Mouse (Mus musculus): ENCODE data around the gene Rpl36-ps4.

Gene Rpl36-ps4
- long read RNA-seq, experiment 1 = 0 reads
- long read RNA-seq, experiment 2 = 0 reads

DNA sequence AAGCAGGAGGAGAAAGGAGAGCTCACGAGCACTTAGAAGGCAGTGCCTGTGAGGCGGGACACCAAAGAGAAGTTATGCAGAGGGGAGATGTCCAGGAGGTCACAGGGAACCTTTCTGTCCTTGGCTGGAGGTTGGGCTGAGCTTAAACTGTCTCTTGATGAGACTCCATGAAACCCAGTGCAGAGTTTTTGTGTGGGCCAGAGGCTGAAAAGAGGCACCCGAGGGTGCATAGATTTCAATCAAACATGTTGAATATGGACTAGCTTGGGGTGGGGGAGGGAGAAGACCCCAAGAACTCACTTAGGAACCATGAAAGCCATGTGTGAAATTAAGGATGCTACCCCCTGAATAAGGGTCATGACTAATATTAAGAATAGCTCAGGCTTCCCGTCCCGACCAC, at the start of gene Rpl36-ps4:
TSS of gene Rpl36-ps4 (plus strand) at position 301 of the 400 bp plus-strand sequence.
- intact Hi-C loops (cut with DNase I) = no loop called here

DNA sequence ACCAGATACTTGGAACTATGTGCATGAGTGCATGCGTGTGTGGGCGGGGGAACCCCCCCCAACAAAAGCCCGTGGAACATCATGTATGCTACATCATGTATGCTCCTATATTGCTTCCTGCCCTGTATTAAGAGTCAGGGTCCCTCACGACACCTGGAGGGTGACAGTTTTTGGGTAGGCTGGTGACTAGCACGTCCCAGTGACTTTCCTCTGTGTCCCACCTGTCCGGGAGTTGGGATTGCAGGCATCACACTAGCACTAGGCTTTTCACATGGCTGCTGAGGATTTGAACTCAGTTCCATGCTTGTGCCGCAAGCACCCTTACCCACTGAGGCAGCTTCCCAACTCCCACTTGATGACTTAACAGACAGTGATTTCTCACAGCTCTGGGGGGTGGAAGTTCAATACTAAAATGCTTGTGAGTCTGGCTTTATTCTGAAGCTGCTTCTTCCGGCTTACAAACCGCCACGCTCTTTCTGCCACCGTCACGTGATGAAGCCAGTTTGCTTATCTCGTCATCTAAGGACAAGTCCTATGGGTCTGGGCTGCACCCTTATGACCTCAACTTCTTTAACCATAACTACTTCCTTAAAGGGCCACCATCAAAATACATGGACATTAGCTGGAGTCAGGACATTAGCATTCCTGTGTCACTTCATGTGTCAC, 49.2 kb upstream of the Rpl36-ps4 start:
- intact Hi-C loops (cut with DNase I) = no loop called here

DNA sequence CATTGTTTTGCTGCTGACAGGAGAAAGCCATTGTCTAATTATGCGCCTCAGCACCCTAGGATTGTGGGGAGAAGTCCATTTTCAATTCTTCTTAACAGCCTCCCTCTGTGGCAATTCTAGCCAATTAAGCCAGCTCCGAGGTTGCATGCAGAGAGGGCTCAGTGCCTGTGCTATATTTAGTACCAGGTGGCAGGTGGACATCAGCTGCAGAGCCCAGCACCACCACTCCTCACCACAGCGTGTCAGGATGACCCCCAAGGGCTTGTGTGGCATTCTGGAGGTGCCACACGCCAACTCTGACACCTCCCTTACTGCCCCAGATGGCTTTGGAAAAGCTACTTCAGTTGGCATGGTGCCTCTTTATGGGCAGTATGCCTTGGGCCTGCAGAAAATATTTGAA, 48.5 kb upstream of the Rpl36-ps4 start:
- intact Hi-C loops (cut with DNase I) = no loop called here

DNA sequence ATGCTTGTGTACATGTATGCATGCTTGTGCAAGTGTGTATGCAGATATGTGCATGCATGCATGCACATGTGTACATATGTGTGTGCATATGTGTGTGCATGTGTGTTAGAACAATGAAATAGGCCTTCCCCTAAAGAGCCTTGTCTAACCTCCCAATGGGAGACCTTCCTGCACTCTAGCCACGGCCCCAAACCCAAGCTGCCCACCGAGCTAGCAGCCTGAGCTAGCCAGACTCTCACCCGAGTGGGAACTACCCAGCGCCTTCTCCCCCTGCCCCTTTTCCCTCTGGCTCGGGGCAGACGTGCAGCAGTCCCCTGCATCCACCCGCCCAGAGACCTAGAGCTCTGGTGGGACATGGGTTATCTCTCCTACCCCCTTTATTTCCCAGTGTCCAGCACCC, 47.3 kb upstream of the Rpl36-ps4 start:
- intact Hi-C loops (cut with DNase I) = no loop called here

DNA sequence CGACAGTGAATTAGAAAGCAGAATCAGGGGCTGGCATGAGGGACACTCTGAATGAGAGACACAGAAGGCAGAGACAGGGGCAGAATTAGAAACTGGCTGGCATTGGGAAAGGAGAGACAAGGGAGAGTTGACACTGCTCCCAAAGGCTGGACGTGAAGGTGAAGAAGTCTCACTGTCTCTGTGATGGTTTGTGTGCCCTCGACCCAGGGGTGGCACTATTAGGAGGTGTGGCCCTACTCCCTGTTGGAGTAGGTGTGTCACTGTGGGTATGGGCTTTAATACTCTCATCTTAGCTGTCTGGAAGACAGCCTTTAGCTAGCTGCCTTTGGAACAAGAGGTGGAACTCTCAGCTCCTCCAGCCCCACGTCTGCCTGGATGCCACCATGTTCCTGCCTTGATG, 46.8 kb upstream of the Rpl36-ps4 start:
- intact Hi-C loops (cut with DNase I) = no loop called here

DNA sequence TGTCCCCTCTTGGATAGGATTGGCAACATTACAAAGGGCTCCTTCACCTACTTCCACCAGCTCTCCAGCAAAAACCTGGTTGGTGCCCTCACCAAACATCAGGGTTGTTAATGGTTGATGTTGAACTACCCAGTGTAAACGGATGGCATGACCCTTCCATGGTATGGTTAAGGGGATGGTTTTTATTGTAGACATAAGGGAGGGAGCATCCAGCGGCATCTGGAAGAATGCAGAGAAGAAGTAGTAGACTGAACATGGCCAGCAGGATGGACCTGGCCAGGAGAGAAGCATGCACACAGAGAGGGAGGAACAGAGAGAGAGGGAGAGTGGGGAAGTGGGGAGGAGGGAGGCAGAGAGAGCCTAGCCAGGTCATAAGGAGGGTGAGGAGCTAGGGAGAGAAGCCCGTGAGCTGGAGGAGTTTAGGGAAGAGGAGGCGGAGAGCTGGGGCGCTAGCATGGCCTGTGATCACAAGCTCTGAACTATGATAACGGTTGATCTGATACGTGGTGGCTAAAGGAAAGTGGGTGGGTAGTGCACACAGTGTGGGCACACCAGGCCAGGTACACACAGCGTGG, 45.3 kb upstream of the Rpl36-ps4 start:
- intact Hi-C loops (cut with DNase I) = no loop called here

DNA sequence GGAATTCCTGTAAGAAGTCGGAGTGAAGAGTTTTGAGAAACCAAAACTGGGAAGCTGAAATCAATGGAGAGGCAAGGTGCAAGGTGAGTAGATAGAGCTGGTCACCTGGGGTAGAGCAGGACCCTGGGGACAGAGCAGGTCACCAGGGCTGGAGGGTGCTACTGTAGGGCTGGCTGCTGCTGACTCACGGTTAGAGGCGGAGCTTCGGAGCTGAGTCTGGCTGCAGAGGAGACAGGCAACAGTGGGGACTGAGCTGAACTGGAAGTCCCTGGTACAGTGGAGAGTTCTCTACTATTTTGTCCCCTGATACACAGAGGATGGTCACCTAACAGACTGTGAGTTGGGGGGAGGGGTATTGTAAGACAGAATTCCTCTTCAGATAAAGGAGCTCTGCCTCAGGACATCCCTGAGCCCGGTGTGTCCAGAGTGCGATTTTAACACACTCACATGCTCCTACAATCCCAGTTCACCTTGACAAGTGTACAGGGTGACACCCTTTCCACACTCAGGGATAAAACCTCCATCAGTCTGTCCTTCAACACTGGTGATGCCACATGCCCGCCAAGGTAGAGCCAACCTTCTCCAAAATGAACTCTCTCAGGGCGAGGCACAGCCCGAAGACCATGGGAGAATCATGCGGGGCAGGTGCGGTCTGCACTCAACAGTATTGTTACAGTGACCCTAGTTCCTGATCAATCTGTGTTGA, 44.3 kb upstream of the Rpl36-ps4 start:
- intact Hi-C loops (cut with DNase I) = no loop called here

DNA sequence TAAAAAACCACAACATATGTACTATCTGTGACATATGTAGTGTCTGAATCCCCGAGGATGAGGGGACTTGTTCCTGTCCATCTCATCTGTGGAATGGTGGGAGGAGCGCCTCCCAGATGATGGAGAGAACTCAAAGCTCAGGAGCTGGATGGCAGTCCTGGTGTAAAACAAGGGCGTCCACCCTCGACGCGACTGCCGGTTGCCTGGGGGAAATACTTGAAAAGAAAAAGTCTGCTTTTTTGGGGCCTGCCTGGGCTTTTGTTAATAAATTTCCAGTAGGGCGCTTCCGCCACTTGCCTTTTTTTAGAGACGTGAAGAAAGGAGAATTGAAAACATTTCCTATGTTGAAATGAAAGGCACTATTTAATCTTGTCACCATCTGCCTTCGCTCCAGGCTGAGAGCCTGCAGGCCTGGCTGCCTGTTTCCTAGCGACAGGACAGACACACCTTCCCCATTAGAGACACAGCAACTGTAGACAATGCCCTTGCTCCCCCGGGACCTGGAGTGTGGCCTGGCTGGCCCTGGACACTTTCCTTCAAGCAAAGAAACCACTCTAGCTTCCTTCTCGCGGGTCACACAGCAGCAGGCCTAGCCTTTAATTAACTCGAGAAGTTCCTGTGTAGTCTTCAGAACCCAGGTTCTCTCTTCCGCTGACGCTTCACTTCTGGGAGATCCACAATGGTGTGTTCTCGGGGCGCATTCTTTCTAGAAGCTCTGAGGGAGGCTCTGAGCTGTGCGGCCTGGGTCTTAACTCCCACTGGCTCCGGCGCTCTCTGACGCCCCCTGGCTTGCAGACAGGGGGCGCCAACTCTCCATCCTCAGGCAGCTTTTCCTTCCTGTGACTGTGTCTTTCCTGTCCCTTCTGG, 43.3 kb upstream of the Rpl36-ps4 start:
- intact Hi-C loops (cut with DNase I) = no loop called here

DNA sequence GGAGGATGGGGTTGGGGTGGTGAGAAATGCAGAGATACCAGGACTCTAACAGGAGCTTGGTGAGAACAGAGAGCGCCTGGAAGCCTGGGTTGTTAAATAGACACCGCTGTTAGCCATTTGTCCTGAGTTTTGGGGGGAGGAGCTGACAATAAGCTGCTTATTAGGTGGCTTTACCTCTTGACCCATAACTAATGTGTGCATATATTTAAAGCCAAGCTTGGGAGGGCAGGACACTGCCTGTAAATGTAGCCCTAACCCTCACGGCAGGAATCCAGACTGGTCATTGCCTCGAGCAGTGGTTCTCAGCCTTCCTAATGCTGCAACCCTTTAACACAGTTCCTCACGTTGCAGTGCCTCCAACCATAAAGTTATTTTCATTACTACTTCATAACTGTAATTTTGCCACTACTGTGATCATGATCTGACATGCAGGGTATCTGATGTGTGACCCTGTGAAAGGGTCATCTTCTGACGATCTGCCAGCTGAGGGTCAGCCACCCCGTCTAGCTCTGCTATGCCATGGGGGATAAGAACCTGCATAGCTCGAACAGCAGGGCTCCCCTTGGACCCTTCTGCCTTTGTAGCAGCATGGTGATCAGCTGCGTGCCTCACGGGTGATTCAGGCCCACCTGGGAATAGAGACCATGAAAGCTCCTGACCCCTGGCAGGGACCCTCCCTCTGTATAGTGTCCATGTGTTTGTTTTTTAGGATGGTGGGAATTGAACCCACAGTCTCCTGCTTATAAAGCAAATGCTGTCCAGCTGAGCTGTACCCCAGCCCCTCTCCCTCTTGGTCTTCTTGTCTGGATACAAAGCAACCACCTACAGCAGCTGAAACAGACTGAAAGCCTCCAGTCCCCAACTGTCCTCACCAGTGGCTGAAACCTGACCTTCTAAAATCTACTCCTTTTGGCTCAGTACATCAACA, 42.0 kb upstream of the Rpl36-ps4 start:
- intact Hi-C loops (cut with DNase I) = no loop called here

DNA sequence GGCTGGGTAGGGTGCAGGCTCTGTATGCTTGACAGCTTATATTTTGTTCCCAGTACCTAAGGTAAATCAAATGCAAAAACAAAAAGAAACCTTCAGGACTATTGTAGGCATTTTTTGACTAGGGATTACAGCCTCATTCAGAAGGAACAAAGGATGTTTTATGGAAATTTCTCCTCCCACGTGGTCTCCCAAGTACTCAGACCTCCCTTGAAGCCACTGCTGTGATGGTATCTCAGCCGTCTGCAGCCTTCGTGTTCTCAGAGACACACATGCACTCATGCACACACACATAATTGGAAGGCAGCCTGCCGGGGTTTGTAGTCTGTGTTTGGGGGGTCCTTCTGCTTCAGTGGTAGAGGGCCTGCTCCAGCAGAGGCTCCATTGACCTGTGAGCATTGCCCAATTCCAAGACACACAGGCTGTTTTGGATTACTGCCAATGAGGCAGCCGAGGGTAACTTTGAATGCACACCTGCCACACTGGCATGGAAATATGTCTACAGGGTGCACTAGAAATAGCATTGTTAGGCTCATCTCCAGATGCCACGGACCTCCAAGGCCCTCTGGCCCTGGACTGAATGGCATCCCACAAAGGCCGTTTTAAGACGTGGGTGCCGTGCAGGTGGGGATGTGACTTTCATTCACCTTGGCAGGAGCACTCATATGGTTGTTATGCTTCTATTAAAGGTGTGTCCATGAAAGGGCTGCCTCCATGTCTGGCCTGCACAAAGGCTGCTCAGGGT, 41.1 kb upstream of the Rpl36-ps4 start:
- intact Hi-C loops (cut with DNase I) = no loop called here

DNA sequence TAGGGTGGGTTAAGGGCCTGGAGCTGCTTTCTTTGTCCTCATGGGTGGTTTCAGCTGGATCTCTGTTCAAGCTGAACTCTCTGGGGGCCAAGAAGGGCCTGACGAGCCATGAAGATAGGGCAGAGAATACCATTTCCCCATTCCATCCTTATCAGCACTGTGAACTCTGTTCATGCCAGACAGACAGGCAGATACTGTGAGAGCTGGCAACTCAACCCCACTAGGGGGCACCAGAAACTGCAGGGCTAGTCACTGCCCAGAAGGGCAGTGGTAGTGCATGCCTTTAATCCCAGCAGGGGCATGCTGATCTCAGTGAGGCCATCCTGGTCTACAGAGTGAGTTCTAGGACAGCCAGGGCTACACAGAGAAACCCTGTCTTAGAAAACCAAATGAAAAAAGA, 38.2 kb upstream of the Rpl36-ps4 start:
- intact Hi-C loops (cut with DNase I) = no loop called here

DNA sequence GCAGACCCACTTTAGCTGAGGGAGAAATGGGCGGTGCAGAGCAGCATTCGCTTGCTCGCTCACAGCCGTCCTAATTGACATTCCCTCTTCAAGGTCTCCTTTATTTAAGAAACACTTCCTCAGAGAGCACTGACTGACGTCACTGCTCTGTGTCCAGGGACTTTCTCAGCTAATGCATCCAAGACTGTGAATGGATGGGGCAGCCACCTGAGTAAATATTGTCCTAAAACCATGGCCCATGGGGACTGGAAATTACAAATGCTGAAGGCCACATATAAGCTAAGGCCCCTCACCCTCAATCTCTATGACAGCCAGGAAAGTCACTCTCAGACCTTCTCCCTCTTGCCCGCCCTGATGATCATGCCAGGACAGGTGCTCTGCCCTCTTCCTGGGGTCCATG, 23.6 kb upstream of the Rpl36-ps4 start:
- intact Hi-C loops (cut with DNase I) = no loop called here

DNA sequence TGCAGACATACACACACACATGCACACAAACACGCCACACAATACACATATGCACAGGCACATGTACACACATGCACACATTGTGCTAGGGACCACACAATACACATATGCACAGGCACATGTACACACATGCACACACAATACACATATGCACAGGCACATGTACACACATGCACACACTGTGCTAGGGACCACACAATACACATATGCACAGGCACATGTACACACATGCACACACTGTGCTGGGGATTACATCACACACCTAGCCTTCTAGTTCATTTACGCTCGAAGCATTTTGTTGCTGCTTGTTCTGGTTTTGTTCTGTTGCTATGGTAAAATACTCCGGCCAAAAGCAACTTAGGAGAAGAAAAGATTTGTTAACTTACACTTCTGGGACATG, 20.1 kb upstream of the Rpl36-ps4 start:
- intact Hi-C loops (cut with DNase I) = no loop called here

DNA sequence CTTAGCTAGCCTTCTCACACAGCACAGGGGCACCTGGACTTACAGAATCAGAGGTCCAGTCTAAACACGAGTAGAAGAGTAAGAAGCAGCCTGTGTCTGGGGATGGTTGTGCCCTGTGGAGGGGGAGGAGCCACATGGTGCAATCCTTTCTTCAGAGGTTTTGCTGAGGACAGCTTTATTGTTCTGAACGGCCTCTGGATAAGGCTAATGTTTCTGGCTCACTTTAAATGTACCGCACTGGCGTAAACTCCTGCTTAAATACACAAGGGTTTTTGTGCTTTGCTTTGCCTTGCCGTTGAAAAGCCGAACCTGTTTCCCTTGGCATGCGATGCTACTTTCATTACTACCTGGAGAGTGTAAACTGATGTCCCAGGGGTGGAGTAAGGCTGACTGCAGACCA, 19.6 kb upstream of the Rpl36-ps4 start:
- intact Hi-C loops (cut with DNase I) = no loop called here

DNA sequence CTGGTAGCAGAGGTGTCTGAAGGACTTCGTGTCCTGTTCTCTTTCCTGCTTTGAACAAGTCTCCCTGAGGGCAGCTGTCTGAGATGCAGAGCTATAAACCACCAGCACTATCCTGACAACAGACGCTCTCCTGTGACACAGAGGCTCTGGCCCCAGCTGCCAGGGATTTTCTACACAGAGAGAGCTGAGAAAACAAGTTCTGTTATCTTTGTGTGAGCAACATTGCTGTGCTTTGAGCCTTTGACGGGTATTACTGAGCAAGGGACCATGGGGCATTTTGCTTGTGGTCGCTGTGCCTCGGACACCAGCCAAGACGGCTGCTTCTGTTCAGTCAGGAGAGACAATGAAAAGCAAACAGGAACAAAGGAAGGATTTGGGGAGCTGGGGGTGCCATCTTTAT, 17.6 kb upstream of the Rpl36-ps4 start:
- intact Hi-C loops (cut with DNase I) = no loop called here

DNA sequence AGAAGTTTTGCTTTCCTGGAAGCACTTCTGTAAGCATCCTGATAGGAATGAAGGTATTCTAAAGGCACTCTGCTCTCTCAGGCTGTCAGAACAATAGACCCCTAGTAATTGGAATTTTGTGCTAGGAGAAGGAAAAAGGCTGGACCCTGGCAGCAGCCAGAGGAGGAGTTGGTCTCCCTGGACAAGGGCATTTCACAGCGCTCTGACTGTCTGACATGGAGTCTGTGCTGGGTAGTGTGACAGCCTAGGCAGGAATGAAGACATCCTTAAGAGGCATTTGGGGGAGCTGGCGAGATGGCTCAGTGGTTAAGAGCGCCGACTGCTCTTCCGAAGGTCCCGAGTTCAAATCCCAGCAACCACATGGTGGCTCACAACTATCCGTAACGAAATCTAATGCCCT, 17.1 kb upstream of the Rpl36-ps4 start:
- intact Hi-C loops (cut with DNase I) = no loop called here

DNA sequence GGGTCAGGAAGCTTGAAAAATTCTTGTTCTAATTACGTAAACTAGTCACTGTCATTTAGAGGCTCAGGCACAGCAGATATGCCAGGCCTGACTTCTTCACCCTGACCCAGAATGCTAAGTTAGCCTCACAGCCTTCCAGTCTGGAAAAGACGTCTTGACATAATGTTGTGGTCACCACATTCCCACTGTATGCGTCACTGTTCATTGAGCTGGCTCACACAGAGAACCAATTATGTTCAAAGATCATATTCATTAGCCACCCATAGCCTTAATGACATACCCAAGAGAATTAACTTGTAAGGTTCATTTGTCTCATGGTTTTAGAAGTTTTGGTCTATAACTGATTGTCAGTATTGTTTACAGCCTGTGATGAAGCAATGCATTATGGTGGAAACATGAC, 5.4 kb upstream of the Rpl36-ps4 start:
- intact Hi-C loops (cut with DNase I) = no loop called here

DNA sequence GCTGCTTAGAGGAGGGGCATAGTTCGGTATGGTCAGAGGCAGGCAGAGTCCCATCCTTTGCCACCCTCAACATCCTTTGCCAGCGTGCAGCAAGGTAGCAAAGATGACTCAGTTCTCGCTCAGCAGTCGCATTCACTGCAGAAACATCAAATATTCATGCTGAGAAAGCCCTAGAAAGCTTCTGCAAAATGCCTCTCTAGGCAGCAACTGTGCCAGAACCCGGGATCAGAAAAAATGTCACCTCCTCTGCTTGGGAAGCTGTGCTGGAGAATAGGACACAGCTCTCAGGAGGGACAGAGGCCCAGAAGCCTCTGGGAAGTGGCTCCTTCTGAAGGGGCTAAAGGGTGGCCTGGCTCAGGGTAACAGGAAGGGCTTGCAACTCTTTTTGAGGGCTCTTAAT, 2.7 kb upstream of the Rpl36-ps4 start:
- intact Hi-C loops (cut with DNase I) = no loop called here

DNA sequence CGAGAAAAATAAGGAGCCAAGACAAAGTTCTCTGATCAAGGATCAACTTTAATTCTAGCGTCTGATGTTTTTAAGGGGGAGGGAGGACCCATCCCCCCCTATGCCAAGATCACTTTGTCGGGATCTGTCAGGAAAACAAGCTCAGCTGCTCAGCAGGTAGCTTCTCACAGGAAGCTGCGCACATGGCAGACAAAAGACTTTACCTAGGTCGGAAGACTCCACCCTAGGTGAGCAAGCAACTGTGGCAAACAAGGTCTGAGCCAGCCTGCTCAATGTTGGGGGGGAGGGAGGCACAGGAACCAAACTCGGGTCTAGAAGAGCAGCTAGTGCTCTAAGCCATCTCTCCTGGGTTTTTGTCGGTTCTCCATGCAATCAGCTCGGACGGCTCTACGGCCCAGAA, 13.5 kb downstream of the Rpl36-ps4 start:
- intact Hi-C loops (cut with DNase I) = no loop called here

DNA sequence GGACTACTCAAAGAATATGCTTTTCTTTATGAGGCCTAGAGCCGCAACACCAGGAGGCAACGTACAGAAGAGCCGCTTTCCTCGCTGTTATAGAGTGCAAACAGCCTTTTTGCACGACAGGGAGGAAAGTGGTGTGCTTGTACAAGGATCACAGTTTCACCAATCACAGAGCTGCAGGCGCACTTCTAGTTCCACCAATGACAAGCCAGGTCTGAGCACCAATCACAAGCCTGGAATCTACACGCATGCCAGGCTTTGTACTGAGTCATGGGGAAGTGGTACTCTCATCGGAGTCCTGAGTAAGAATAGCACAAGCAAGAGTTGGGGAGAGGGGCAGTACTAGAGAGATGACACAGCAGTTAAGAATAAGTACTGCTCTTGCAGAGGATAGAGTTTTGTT, 14.0 kb downstream of the Rpl36-ps4 start:
- intact Hi-C loops (cut with DNase I) = no loop called here
